Mouse (Mus musculus): ENCODE data around the gene Yjefn3. TPM values are rescaled to one million over a fixed set of nuclear protein-coding genes. Genes with fewer than 3 reads are reported as not detected.
A peak's percentile ranks its signal among the peaks of the same experiment; 100 is the strongest.

Yjefn3 gene
- polyA plus RNA-seq, 1 experiment from 2014 or later = 5.2 TPM

- peaks cover 6% of the 10 kb centered on the region; the same call in 1 of the 2 replicates for H3K36me3 ChIP-seq (ENCODE audit: insufficient read depth, low read length)
- ATAC-seq (replicated peaks; ENCODE audit: low FRiP score, low read depth) (peak; percentile 77), DNase-seq (ENCODE audit: low spot score) (peak; percentile 100)
- H3K9ac ChIP-seq (ENCODE audit: low read depth, low read length) = peak overlapping the region; percentile 66
- H3K27ac ChIP-seq = peak overlapping the region; percentile 85
- no peaks in the 10 kb centered on the region for H3K27me3 ChIP-seq (ENCODE audit: insufficient read depth, low read length)
- no peaks in the 10 kb centered on the region for H3K9me3 ChIP-seq (replicated peaks; ENCODE audit: low read length)
- WGBS = 0% methylated on average over 42 of the region's 45 CpGs
- H3K4me2 ChIP-seq (ENCODE audit: low read length) = peak overlapping the region; percentile 84
- peaks cover 5% of the 10 kb centered on the region; the same call in 1 of the 2 replicates for H3K4me1 ChIP-seq (replicated peaks; ENCODE audit: insufficient read depth, low read length)
- TF ChIP-seq CTCF (IDR thresholded peaks at IDR 0.05; ENCODE audit: low read depth) = no peak
- peak overlapping the region; percentile 55 for H3K4me3 ChIP-seq (replicated peaks; ENCODE audit: low read depth, low read length)
Observed at GRCm38 (mm10) chr8:69903063-69903542, 591 bp upstream of the Yjefn3 start.

- H3K4me2 ChIP-seq (ENCODE audit: low read length) = peak overlapping the region; percentile 84
- no peaks in the 10 kb centered on the region for H3K27me3 ChIP-seq (ENCODE audit: insufficient read depth, low read length)
- H3K4me1 ChIP-seq (replicated peaks; ENCODE audit: insufficient read depth, low read length) = peaks cover 5% of the 10 kb centered on the region; the same call in 1 of the 2 replicates
- H3K9ac ChIP-seq (ENCODE audit: low read depth, low read length) = peak overlapping the region; percentile 68
- 0 out of 2 replicates have a peak, but pooled peaks cover 3% of the 10 kb centered on the region for H3K36me3 ChIP-seq (ENCODE audit: insufficient read depth, low read length)
- WGBS = under 1% methylated on average over 41 of the region's 41 CpGs
- ATAC-seq (replicated peaks; ENCODE audit: low FRiP score, low read depth) (peak; percentile 68), DNase-seq (ENCODE audit: low spot score) (peak; percentile 96)
- peak overlapping the region; percentile 55 for H3K4me3 ChIP-seq (replicated peaks; ENCODE audit: low read depth, low read length)
- peak overlapping the region; percentile 85 for H3K27ac ChIP-seq
- TF ChIP-seq CTCF (IDR thresholded peaks at IDR 0.05; ENCODE audit: low read depth) = peak; percentile 64
- no peaks in the 10 kb centered on the region for H3K9me3 ChIP-seq (replicated peaks; ENCODE audit: low read length)
Observed at GRCm38 (mm10) chr8:69901484-69902162, 889 bp downstream of the Yjefn3 start.

DNA sequence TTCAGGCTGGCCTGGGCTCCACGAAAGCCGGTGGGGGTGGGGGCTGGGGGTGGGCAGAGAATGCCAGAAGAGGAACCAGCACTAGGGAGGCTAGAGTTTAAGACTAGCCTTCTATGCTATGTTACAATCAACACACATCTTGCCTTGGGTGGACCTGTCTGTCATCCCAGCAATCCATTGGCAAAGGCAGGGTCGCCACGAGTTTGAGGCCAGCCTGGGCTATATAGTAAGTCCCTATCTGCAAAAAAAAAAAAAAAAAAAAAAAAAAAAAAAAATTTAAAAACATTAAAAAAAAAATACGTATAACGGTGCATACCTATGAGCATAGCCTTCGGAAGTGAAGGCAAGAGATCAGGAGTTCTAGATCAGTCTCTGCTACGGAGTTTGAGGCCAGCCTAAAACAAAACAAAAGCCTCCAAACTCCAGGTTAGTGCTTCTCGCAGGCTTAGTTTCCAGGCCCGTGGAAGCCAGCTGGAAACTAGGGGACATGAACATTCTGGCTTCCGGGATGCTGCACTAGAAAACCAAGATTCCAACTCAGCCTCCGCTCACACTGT, 1.5 kb downstream of the Yjefn3 start:
- 19% methylated on average over 12 of the region's 12 CpGs for WGBS
- ATAC-seq (replicated peaks; ENCODE audit: low FRiP score, low read depth) (no peak), DNase-seq (ENCODE audit: low spot score) (no peak)
- no peak for TF ChIP-seq CTCF (IDR thresholded peaks at IDR 0.05; ENCODE audit: low read depth)
- Histone ChIP-seq H3K4me2 (ENCODE audit: low read length) (peak overlapping the region; percentile 84), H3K27me3 (ENCODE audit: insufficient read depth, low read length) (no peaks in the 10 kb centered on the region), H3K36me3 (ENCODE audit: insufficient read depth, low read length) (0 out of 2 replicates have a peak, but pooled peaks cover 3% of the 10 kb centered on the region), H3K9me3 (replicated peaks; ENCODE audit: low read length) (no peaks in the 10 kb centered on the region), H3K4me1 (replicated peaks; ENCODE audit: insufficient read depth, low read length) (peaks cover 5% of the 10 kb centered on the region; the same call in 1 of the 2 replicates), H3K27ac (peak overlapping the region; percentile 85), H3K4me3 (replicated peaks; ENCODE audit: low read depth, low read length) (peak overlapping the region; percentile 55), H3K9ac (ENCODE audit: low read depth, low read length) (peak overlapping the region; percentile 68)

DNA sequence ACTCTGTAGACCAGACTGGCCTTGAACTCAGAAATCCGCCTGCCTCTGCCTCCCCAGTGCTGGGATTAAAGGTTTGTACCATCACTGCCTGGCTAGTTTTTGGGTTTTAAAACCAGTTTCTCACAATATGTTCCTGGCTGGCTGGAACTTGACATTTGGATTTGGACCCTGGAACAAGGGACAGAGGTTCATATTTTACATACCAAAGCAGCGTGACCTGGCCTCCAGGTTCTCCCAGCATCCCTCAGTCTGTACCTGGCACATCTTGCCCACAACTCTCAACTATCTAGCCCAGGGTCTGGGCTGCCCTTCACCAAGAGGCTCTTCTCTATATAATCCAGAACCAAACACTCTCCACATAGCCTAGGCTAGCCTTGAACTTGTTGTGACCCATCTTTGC, 2.6 kb downstream of the Yjefn3 start:
- no peak for TF ChIP-seq CTCF (IDR thresholded peaks at IDR 0.05; ENCODE audit: low read depth)
- Histone ChIP-seq H3K9ac (ENCODE audit: low read depth, low read length) (0 out of 2 replicates have a peak overlapping the region, but pooled peaks have one; percentile 27), H3K36me3 (ENCODE audit: insufficient read depth, low read length) (0 out of 2 replicates have a peak, but pooled peaks cover 3% of the 10 kb centered on the region), H3K4me1 (replicated peaks; ENCODE audit: insufficient read depth, low read length) (peaks cover 5% of the 10 kb centered on the region; the same call in 1 of the 2 replicates), H3K27me3 (ENCODE audit: insufficient read depth, low read length) (no peaks in the 10 kb centered on the region), H3K27ac (no peak overlapping the region), H3K4me2 (ENCODE audit: low read length) (no peak overlapping the region), H3K4me3 (replicated peaks; ENCODE audit: low read depth, low read length) (no peak overlapping the region), H3K9me3 (replicated peaks; ENCODE audit: low read length) (no peaks in the 10 kb centered on the region)
- WGBS = 89% methylated on average over 2 of the region's 2 CpGs
- DNase-seq (ENCODE audit: low spot score) (no peak), ATAC-seq (replicated peaks; ENCODE audit: low FRiP score, low read depth) (no peak)

DNA sequence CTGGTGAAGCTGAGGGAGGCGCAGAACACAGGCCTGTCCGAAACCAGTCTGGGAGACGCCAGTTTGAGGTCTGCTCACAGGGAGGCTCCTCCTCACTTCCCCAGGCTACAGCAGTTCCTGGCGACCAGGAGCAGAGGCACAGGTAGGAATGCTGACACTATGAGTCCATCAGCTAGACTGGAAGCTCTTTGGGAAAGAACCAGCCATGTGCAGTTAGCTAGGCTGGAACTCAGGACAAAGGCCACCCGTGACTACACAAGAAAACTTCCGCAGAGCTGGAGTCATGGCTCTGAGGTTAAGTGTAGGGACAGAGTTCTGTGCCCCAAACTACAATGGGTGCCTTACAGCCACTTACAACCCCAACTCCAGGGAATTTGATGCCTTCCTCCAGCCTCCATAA, 4.7 kb downstream of the Yjefn3 start:
- no peak for TF ChIP-seq CTCF (IDR thresholded peaks at IDR 0.05; ENCODE audit: low read depth)
- H3K9me3 ChIP-seq (replicated peaks; ENCODE audit: low read length) = no peaks in the 10 kb centered on the region
- 0 out of 2 replicates have a peak, but pooled peaks cover 7% of the 10 kb centered on the region for H3K36me3 ChIP-seq (ENCODE audit: insufficient read depth, low read length)
- DNase-seq (ENCODE audit: low spot score) = no peak
- WGBS = 87% methylated on average over 6 of the region's 6 CpGs
- H3K9ac ChIP-seq (ENCODE audit: low read depth, low read length) = 0 out of 2 replicates have a peak overlapping the region, but pooled peaks have one; percentile 4
- no peak overlapping the region for H3K4me2 ChIP-seq (ENCODE audit: low read length)
- no peak overlapping the region for H3K4me3 ChIP-seq (replicated peaks; ENCODE audit: low read depth, low read length)
- no peak for ATAC-seq (replicated peaks; ENCODE audit: low FRiP score, low read depth)
- H3K27me3 ChIP-seq (ENCODE audit: insufficient read depth, low read length) = no peaks in the 10 kb centered on the region
- H3K27ac ChIP-seq = no peak overlapping the region
- peaks cover 5% of the 10 kb centered on the region; the same call in 1 of the 2 replicates for H3K4me1 ChIP-seq (replicated peaks; ENCODE audit: insufficient read depth, low read length)

DNA sequence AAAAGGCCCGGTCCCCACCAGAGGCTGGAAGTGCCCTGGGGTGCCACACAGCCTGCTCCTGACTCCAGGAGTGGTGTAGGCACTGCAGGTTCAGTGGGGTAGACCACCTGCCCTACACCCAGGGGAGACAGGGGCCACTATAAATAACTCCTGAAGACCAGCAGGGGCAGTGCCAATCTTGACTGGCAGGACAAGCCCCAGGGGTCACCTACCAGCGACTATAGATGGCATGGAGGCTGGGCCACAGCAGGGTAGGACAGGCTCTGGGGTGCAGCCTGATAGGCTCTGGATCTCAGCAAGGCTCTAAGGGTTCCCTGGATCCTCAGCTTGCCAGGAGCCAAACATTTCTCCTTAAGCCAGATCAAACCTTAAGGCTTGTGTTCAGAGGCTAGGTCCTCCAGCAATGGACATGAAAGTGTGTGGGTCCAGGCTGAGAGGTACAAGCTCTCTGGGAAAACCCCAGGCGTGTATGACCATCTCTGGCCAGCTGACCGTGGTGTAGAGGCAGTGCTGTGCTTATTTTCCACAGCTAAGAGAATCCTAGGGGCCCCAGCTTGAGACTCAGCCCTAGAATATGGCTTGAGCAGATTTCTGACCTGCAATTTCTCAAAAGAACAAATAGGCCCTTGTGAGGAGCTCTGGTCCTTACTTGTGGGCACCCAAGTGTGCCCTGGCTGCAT, 6.6 kb downstream of the Yjefn3 start:
- H3K27me3 ChIP-seq (ENCODE audit: insufficient read depth, low read length) = no peaks in the 10 kb centered on the region
- H3K27ac ChIP-seq = no peak overlapping the region
- H3K36me3 ChIP-seq (ENCODE audit: insufficient read depth, low read length) = peaks cover 16% of the 10 kb centered on the region; the same call in 1 of the 2 replicates
- H3K9ac ChIP-seq (ENCODE audit: low read depth, low read length) = no peak overlapping the region
- no peak for ATAC-seq (replicated peaks; ENCODE audit: low FRiP score, low read depth)
- WGBS = 71% methylated on average over 4 of the region's 4 CpGs
- TF ChIP-seq CTCF (IDR thresholded peaks at IDR 0.05; ENCODE audit: low read depth) = no peak
- no peaks in the 10 kb centered on the region for H3K4me1 ChIP-seq (replicated peaks; ENCODE audit: insufficient read depth, low read length)
- no peak for DNase-seq (ENCODE audit: low spot score)
- no peak overlapping the region for H3K4me2 ChIP-seq (ENCODE audit: low read length)
- H3K9me3 ChIP-seq (replicated peaks; ENCODE audit: low read length) = no peaks in the 10 kb centered on the region
- H3K4me3 ChIP-seq (replicated peaks; ENCODE audit: low read depth, low read length) = no peak overlapping the region
